Mouse (Mus musculus) liver, embryonic 14.5 days (tissue): ENCODE data around the gene Axin1. TPM values are rescaled to one million over a fixed set of nuclear protein-coding genes. Genes with fewer than 3 reads are reported as not detected.

Experiments used
- ATAC-seq: fragments of 200-750 bp; cut with Nextera tagmentation; 2 replicates; pipeline ENCODE4 v1.8.0; 2017; ENCODE audit warnings: moderate number of reproducible peaks, mild to moderate bottlenecking, moderate library complexity; ENCODE audit not compliant: insufficient read depth
- DNase-seq, 3 experiments: peaks; one replicate each; pipeline ENCODE4 v3.0.0-alpha.2; 2012 to 2013; ENCODE audit warnings: low read depth in 3 of 3, low spot score in 3 of 3
- H3K27ac ChIP-seq: fragments of 300-500 bp; sonication (generic); 2 replicates; pipeline ENCODE4 v1.5.1; 2014; ENCODE audit warnings: moderate library complexity, mild to moderate bottlenecking, control low read depth, inconsistent platforms
- H3K27me3 ChIP-seq: fragments of 300-500 bp; sonication (generic); 2 replicates; pipeline ENCODE4 v1.6.1; 2014; ENCODE audit warnings: mild to moderate bottlenecking, low read length, moderate library complexity; ENCODE audit not compliant: control insufficient read depth, insufficient read depth
- H3K36me3 ChIP-seq: fragments of 300-500 bp; sonication (generic); replicated peaks from 2 replicates; pipeline ENCODE4 v1.6.1; 2014; ENCODE audit warnings: low read depth; ENCODE audit not compliant: control insufficient read depth, insufficient read depth
- H3K4me1 ChIP-seq, 2 experiments: fragments of 200-500 bp in 1 of 2; fragments of 300-500 bp in 1 of 2; sonication (generic) in 1 of 2; replicated peaks; 2 replicates each; pipeline ENCODE4 v1.6.1; 2012 to 2014; ENCODE audit warnings: antibody characterized with exemption in 1 of 2, inconsistent platforms in 1 of 2, low read length in 1 of 2; ENCODE audit not compliant: control insufficient read depth in 2 of 2, insufficient read depth in 2 of 2
- H3K4me2 ChIP-seq: fragments of 300-500 bp; sonication (generic); 2 replicates; pipeline ENCODE4 v1.6.1; 2014; ENCODE audit warnings: low read depth, mild to moderate bottlenecking, control low read depth, moderate library complexity
- H3K4me3 ChIP-seq, 2 experiments: fragments of 200-500 bp in 1 of 2; fragments of 300-500 bp in 1 of 2; sonication (generic) in 1 of 2; 2 replicates each; pipeline ENCODE4 v1.5.1; 2012 to 2014; ENCODE audit warnings: low read depth in 2 of 2, low read length in 2 of 2, mild to moderate bottlenecking in 2 of 2, control low read depth in 1 of 2, inconsistent platforms in 1 of 2, moderate library complexity in 1 of 2; ENCODE audit not compliant: insufficient read depth in 1 of 2
- H3K9ac ChIP-seq: fragments of 300-500 bp; sonication (generic); replicated peaks from 2 replicates; pipeline ENCODE4 v1.6.1; 2014; ENCODE audit warnings: mild to moderate bottlenecking, control low read depth, moderate library complexity
- H3K9me3 ChIP-seq: fragments of 300-500 bp; sonication (generic); 2 replicates; pipeline ENCODE4 v1.6.1; 2016; ENCODE audit warnings: low read length, mixed read lengths; ENCODE audit not compliant: control insufficient read depth
- CTCF ChIP-seq: IDR thresholded peaks from 2 replicates; pipeline ENCODE4 v1.5.1; 2016; ENCODE audit warnings: antibody characterized with exemption, low read depth, control low read depth
- EP300 ChIP-seq: IDR thresholded peaks from 2 replicates; pipeline ENCODE4 v1.6.1; 2016; ENCODE audit warnings: antibody characterized with exemption, low read depth
- WGBS: fragments of 180-500 bp; shearing (Covaris S2); extraction: QIAGEN DNeasy Blood & Tissue Kit; methylation state at CpG from one replicate; pipeline ENCODE4 v1.1.7; 2014; ENCODE audit not compliant: insufficient replicate concordance; 5-methylcytosine and 5-hydroxymethylcytosine counted together
- polyA plus RNA-seq, 2 experiments: library from polyadenylated mRNA; depleted of rRNA in 1 of 2; stranded (reverse) in 1 of 2; unstranded in 1 of 2; fragments of >200 nt; fragmentation: Nextera tagmentation in 1 of 2; extraction: Ambion mirVana in 1 of 2; gene quantifications; 2 replicates each; pipeline versions ENCODE4 v1.2.1 to v1.2.3; 2012 to 2014

Axin1 gene
- polyA plus RNA-seq, 2 experiments: 3.8 to 8.7 TPM

GRCm38 (mm10) chr17:26212681-26213080, 74.2 kb downstream of the Axin1 start:
- TF ChIP-seq EP300: no peak
- no peak for TF ChIP-seq CTCF
- ATAC-seq (no peak), DNase-seq (no peak)
- H3K9ac ChIP-seq: no peak overlapping the region
- H3K4me1 ChIP-seq: no peaks in the 10 kb centered on the region
- no peak overlapping the region for H3K4me2 ChIP-seq
- H3K27me3 ChIP-seq: no peaks in the 10 kb centered on the region
- H3K27ac ChIP-seq: no peak overlapping the region
- no peak overlapping the region for H3K4me3 ChIP-seq
- WGBS: 71% methylated on average over 11 of the region's 11 CpGs
- no peaks in the 10 kb centered on the region for H3K9me3 ChIP-seq
- no peaks in the 10 kb centered on the region for H3K36me3 ChIP-seq

GRCm38 (mm10) chr17:26221508-26221907, 83.0 kb downstream of the Axin1 start:
- DNase-seq (no peak), ATAC-seq (no peak)
- TF ChIP-seq CTCF (no peak), EP300 (no peak)
- 62% methylated on average over 2 of the region's 2 CpGs for WGBS
- no peaks in the 10 kb centered on the region; the same call in 1 of the 2 replicates for H3K27me3 ChIP-seq
- H3K4me3 ChIP-seq: no peak overlapping the region
- H3K9me3 ChIP-seq: no peaks in the 10 kb centered on the region
- H3K27ac ChIP-seq: no peak overlapping the region
- no peaks in the 10 kb centered on the region for H3K4me1 ChIP-seq
- H3K4me2 ChIP-seq: no peak overlapping the region
- no peaks in the 10 kb centered on the region for H3K36me3 ChIP-seq
- no peak overlapping the region for H3K9ac ChIP-seq

- no peak overlapping the region for H3K4me3 ChIP-seq
- 68% methylated on average over 12 of the region's 12 CpGs for WGBS
- no peaks in the 10 kb centered on the region for H3K36me3 ChIP-seq
- H3K27me3 ChIP-seq: no peaks in the 10 kb centered on the region
- no peaks in the 10 kb centered on the region for H3K4me1 ChIP-seq
- no peak overlapping the region for H3K4me2 ChIP-seq
- no peaks in the 10 kb centered on the region for H3K9me3 ChIP-seq
- no peak for TF ChIP-seq CTCF
- TF ChIP-seq EP300: no peak
- no peak overlapping the region for H3K27ac ChIP-seq
- DNase-seq: no peak
- no peak for ATAC-seq
- no peak overlapping the region for H3K9ac ChIP-seq
Observed at GRCm38 (mm10) chr17:26225150-26225549, 86.7 kb downstream of the Axin1 start.

GRCm38 (mm10) chr17:26229776-26230175, 91.3 kb downstream of the Axin1 start:
- Histone ChIP-seq H3K27me3 (no peaks in the 10 kb centered on the region), H3K9me3 (no peaks in the 10 kb centered on the region), H3K4me2 (no peak overlapping the region), H3K4me3 (no peak overlapping the region), H3K27ac (no peak overlapping the region), H3K4me1 (no peaks in the 10 kb centered on the region), H3K36me3 (no peaks in the 10 kb centered on the region), H3K9ac (no peak overlapping the region)
- 52% methylated on average over 5 of the region's 5 CpGs for WGBS
- no peak for ATAC-seq
- TF ChIP-seq EP300 (no peak), CTCF (no peak)
- DNase-seq: no peak

GRCm38 (mm10) chr17:26231156-26231555, 92.7 kb downstream of the Axin1 start:
- H3K27me3 ChIP-seq: no peaks in the 10 kb centered on the region
- 72% methylated on average over 5 of the region's 5 CpGs for WGBS
- no peak overlapping the region for H3K9ac ChIP-seq
- no peak for ATAC-seq
- no peaks in the 10 kb centered on the region for H3K36me3 ChIP-seq
- H3K4me3 ChIP-seq: no peak overlapping the region
- peaks cover 0 to 6% of the 10 kb centered on the region in 2 experiments; a peak in 1 of 4 replicates for H3K4me1 ChIP-seq
- H3K4me2 ChIP-seq: no peak overlapping the region
- DNase-seq: no peak
- TF ChIP-seq CTCF (no peak), EP300 (no peak)
- no peaks in the 10 kb centered on the region for H3K9me3 ChIP-seq
- no peak overlapping the region for H3K27ac ChIP-seq
